Mouse (Mus musculus) ES-E14 (cell line): ENCODE results near the gene Tbc1d17. TPM values are rescaled to one million over a fixed set of nuclear protein-coding genes. Genes with fewer than 3 reads are reported as not detected.

ENCODE experiments used
- DNase-seq: peaks from one replicate; pipeline ENCODE4 v3.0.0-alpha.2; 2013; ENCODE audit warnings: low read depth, low spot score
- H3K27ac ChIP-seq: 2 replicates; pipeline ENCODE4 v1.5.1; 2012; ENCODE audit warnings: low read depth, mild to moderate bottlenecking, low read length, moderate library complexity, mixed read lengths; ENCODE audit not compliant: poor library complexity, insufficient read depth, severe bottlenecking
- H3K36me3 ChIP-seq: 2 replicates; pipeline ENCODE4 v1.6.1; 2012; ENCODE audit warnings: mild to moderate bottlenecking, low read length, moderate library complexity, mixed read lengths; ENCODE audit not compliant: control insufficient read depth, poor library complexity, insufficient read depth, severe bottlenecking
- H3K4me1 ChIP-seq, 2 experiments: fragments of 150-350 bp in 1 of 2; sonication (generic) in 1 of 2; 2 replicates each; pipeline ENCODE4 v1.6.1; 2012; ENCODE audit warnings: low read length in 2 of 2, mild to moderate bottlenecking in 1 of 2, mixed read lengths in 1 of 2; ENCODE audit not compliant: control insufficient read depth in 2 of 2, insufficient read depth in 2 of 2, poor library complexity in 1 of 2
- H3K4me3 ChIP-seq, 2 experiments: fragments of 150-350 bp in 1 of 2; sonication (generic) in 1 of 2; 2 replicates each; pipeline ENCODE4 v1.5.1; 2012; ENCODE audit warnings: low read length in 2 of 2, low read depth in 1 of 2, mild to moderate bottlenecking in 1 of 2, mixed read lengths in 1 of 2; ENCODE audit not compliant: insufficient read depth in 1 of 2, poor library complexity in 1 of 2, severe bottlenecking in 1 of 2
- H3K9ac ChIP-seq: 2 replicates; pipeline ENCODE4 v1.6.1; 2012; ENCODE audit warnings: low read depth, mild to moderate bottlenecking, low read length, mixed read lengths; ENCODE audit not compliant: poor library complexity, insufficient read depth, severe bottlenecking
- H3K9me3 ChIP-seq: fragments of 150-350 bp; sonication (generic); 2 replicates; pipeline ENCODE4 v1.6.1; 2012; ENCODE audit warnings: low read depth, mild to moderate bottlenecking, low read length; ENCODE audit not compliant: control insufficient read depth, insufficient read depth
- CHD2 ChIP-seq: IDR thresholded peaks from 2 replicates; pipeline ENCODE4 v1.6.1; 2014; ENCODE audit warnings: mild to moderate bottlenecking, low read depth, low read length, inconsistent platforms
- HCFC1 ChIP-seq: IDR thresholded peaks from 2 replicates; pipeline ENCODE4 v1.6.1; 2012; ENCODE audit warnings: low read length, inconsistent platforms, borderline replicate concordance; ENCODE audit not compliant: insufficient read depth
- MAFK ChIP-seq: IDR thresholded peaks from 2 replicates; pipeline ENCODE4 v1.6.1; 2014; ENCODE audit warnings: mild to moderate bottlenecking, low read depth, low read length, inconsistent platforms; ENCODE audit not compliant: insufficient read depth
- ZC3H11A ChIP-seq: IDR thresholded peaks from 2 replicates; pipeline ENCODE4 v1.6.1; 2012; ENCODE audit warnings: low read depth, mild to moderate bottlenecking, inconsistent platforms, low read length, borderline replicate concordance
- ZNF384 ChIP-seq: IDR thresholded peaks from 2 replicates; pipeline ENCODE4 v1.6.1; 2012; ENCODE audit warnings: low read depth, low read length, inconsistent platforms
- in situ Hi-C, 2 experiments: fragments of 600-800 bp; cut with MboI; formaldehyde crosslinking; loops; one replicate each; pipeline ENCODE4 v1.15.1; 2025; ENCODE audit warnings: low sequenced_read_pairs in 2 of 2, inconsistent platforms in 1 of 2; ENCODE audit not compliant: unreplicated experiment in 2 of 2
- total RNA-seq: library from RNA; depleted of rRNA; stranded (reverse); fragments of 300-350 nt; gene quantifications from 2 replicates; pipeline ENCODE4 v1.2.3, GENCODE M21; 2012

Tbc1d17 gene
- total RNA-seq, 1 experiment: 31.5 TPM

- DNase-seq: no peak
- Histone ChIP-seq H3K4me3 (peak overlapping the region; percentile 83 to 98), H3K36me3 (peaks cover 28% of the 10 kb centered on the region), H3K9me3 (no peaks in the 10 kb centered on the region), H3K9ac (peak overlapping the region; percentile 90), H3K27ac (0 out of 2 replicates have a peak overlapping the region, but pooled peaks have one; percentile 61), H3K4me1 (peaks cover 0 to 6% of the 10 kb centered on the region in 2 experiments; a peak in 1 of 4 replicates)
- in situ Hi-C loops: no loop called here
- no peak for TF ChIP-seq CHD2
- TF ChIP-seq HCFC1: no peak
- no peak for TF ChIP-seq MAFK
- TF ChIP-seq ZC3H11A: no peak
- TF ChIP-seq ZNF384: no peak
Observed at GRCm38 (mm10) chr7:44891611-44892010, 42.7 kb upstream of the Tbc1d17 start.

DNA sequence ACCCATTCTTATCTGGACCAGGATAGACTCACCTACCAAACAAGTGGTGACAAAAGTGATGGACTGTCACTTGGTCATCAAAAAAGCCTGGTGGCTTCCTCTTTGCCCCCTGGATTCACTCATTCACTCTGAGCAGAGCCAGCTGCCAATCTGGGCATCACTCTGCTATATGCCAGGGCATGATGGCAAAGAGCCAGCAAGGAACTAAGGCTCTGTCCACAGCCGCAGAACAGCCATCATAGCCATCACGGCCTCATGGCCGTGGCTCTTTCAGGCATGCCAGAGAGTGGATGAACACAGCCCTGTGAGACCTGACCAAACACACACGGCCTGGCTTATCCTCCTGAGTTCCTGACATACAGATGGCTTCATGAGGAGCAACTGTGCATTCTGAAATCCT is 41.9 kb upstream of the Tbc1d17 start:
- Histone ChIP-seq H3K4me1 (peaks cover 0 to 12% of the 10 kb centered on the region in 2 experiments; a peak in 1 of 4 replicates), H3K4me3 (no peak overlapping the region), H3K9me3 (no peaks in the 10 kb centered on the region), H3K27ac (no peak overlapping the region), H3K9ac (peak overlapping the region; percentile 10; the same call in 1 of the 2 replicates), H3K36me3 (peaks cover 34% of the 10 kb centered on the region)
- in situ Hi-C loops: no loop called here
- no peak for DNase-seq
- TF ChIP-seq ZNF384 (no peak), HCFC1 (no peak), ZC3H11A (no peak), MAFK (no peak), CHD2 (no peak)

GRCm38 (mm10) chr7:44890180-44890579 is 41.3 kb upstream of the Tbc1d17 start:
- in situ Hi-C loops: no loop called here
- H3K9me3 ChIP-seq: no peaks in the 10 kb centered on the region
- peaks cover 38% of the 10 kb centered on the region for H3K36me3 ChIP-seq
- no peak for DNase-seq
- H3K9ac ChIP-seq: no peak overlapping the region
- no peak overlapping the region for H3K4me3 ChIP-seq
- H3K4me1 ChIP-seq: peaks cover 0 to 13% of the 10 kb centered on the region in 2 experiments; a peak in 1 of 4 replicates
- no peak overlapping the region for H3K27ac ChIP-seq
- no peak for TF ChIP-seq ZNF384
- no peak for TF ChIP-seq MAFK
- no peak for TF ChIP-seq HCFC1

DNA sequence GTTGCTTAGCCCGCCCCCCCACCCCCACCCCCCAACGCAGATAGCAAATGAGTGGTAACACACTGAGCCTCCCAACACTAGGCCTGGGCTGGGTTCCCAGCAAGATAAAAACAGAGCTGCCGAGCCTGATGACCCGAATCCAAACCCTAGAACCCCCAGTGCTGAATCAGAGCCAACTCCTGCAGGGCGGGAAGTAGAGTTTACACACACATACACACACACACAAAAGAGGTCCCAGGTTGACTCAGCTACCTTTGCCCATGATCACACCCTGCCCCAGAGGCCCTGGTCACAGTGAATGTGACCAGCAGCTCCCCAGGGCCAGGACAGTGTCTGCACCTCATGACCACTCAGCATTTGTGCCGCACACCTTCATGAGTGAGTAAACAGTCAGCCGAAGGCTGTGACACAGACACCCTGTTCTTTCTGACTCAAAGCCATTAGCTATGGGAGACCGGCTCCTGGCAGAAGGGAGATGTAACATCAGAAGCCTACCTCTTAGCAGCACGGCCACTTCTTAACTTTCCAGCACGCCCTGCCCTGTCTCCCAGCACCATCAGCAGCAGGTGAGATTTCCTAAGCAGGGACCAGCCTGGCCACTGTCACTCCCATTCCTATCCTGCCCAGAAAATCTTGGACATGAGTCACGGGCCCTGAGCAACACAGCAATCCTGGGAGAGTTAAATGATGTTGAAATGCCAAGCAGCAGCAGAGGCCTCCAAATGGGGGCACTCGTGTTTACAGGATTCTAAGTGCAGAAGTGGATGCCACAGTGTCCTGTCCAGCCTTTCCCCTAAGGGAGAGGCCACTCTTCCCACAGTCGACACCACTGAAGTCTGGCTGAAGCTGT is 39.6 kb upstream of the Tbc1d17 start:
- H3K4me1 ChIP-seq: peaks cover 0 to 13% of the 10 kb centered on the region in 2 experiments; a peak in 1 of 4 replicates
- peaks cover 51% of the 10 kb centered on the region for H3K36me3 ChIP-seq
- no peak overlapping the region for H3K9ac ChIP-seq
- no peak for TF ChIP-seq MAFK
- no peak for TF ChIP-seq CHD2
- TF ChIP-seq ZC3H11A: no peak
- TF ChIP-seq ZNF384: no peak
- TF ChIP-seq HCFC1: no peak
- DNase-seq: no peak
- no peak overlapping the region for H3K27ac ChIP-seq
- in situ Hi-C loops: no loop called here
- no peaks in the 10 kb centered on the region for H3K9me3 ChIP-seq
- no peak overlapping the region for H3K4me3 ChIP-seq

GRCm38 (mm10) chr7:44886964-44887363 is 38.1 kb upstream of the Tbc1d17 start:
- no peak for DNase-seq
- Histone ChIP-seq H3K4me3 (no peak overlapping the region), H3K27ac (no peak overlapping the region), H3K4me1 (peaks cover 0 to 13% of the 10 kb centered on the region in 2 experiments; a peak in 1 of 4 replicates), H3K36me3 (peaks cover 63% of the 10 kb centered on the region), H3K9me3 (no peaks in the 10 kb centered on the region), H3K9ac (no peak overlapping the region)
- in situ Hi-C loops: no loop called here
- TF ChIP-seq MAFK (no peak), ZC3H11A (no peak), ZNF384 (no peak), CHD2 (no peak)
